Mouse (Mus musculus) liver, embryonic 12.5 days (tissue): Measurements from ENCODE around the gene Rpl18a. TPM values are rescaled to one million over a fixed set of nuclear protein-coding genes. Genes with fewer than 3 reads are reported as not detected.

ENCODE experiments used
- ATAC-seq: fragments of 200-750 bp; cut with Nextera tagmentation; 2 replicates; pipeline ENCODE4 v1.8.0; 2017; ENCODE audit warnings: moderate number of reproducible peaks, mild to moderate bottlenecking, moderate library complexity
- H3K27ac ChIP-seq: fragments of 300-500 bp; sonication (generic); 2 replicates; pipeline ENCODE4 v1.5.1; 2016; ENCODE audit warnings: mild to moderate bottlenecking
- H3K27me3 ChIP-seq: fragments of 300-500 bp; sonication (generic); replicated peaks from 2 replicates; pipeline ENCODE4 v1.6.1; 2016; ENCODE audit warnings: mild to moderate bottlenecking, moderate library complexity
- H3K36me3 ChIP-seq: fragments of 300-500 bp; sonication (generic); 2 replicates; pipeline ENCODE4 v1.6.1; 2016; ENCODE audit warnings: mild to moderate bottlenecking, moderate library complexity
- H3K4me1 ChIP-seq: fragments of 300-500 bp; sonication (generic); 2 replicates; pipeline ENCODE4 v1.6.1; 2016
- H3K4me2 ChIP-seq: fragments of 300-500 bp; sonication (generic); 2 replicates; pipeline ENCODE4 v1.6.1; 2016; ENCODE audit warnings: mild to moderate bottlenecking, moderate library complexity
- H3K4me3 ChIP-seq: fragments of 300-500 bp; sonication (generic); 2 replicates; pipeline ENCODE4 v1.5.1; 2016; ENCODE audit warnings: mild to moderate bottlenecking, moderate library complexity
- H3K9ac ChIP-seq: fragments of 300-500 bp; sonication (generic); 2 replicates; pipeline ENCODE4 v1.6.1; 2016; ENCODE audit warnings: mild to moderate bottlenecking, moderate library complexity
- H3K9me3 ChIP-seq: fragments of 300-500 bp; sonication (generic); replicated peaks from 2 replicates; pipeline ENCODE4 v1.6.1; 2016; ENCODE audit warnings: mild to moderate bottlenecking, moderate library complexity
- WGBS: fragments of 180-500 bp; shearing (Covaris S2); methylation state at CpG from one replicate; pipeline ENCODE4 v1.1.7; 2016; ENCODE audit not compliant: insufficient replicate concordance; 5-methylcytosine and 5-hydroxymethylcytosine counted together
- microRNA counts: library from miRNA; unstranded; fragments of <30 nt; microRNA quantifications from one replicate; lab custom pipeline; 2017
- microRNA-seq: library from miRNA; unstranded; fragments of <30 nt; microRNA quantifications from one replicate; pipeline ENCODE4, GENCODE M21; 2017
- polyA plus RNA-seq: library from polyadenylated mRNA; unstranded; fragments of >200 nt; fragmentation: Nextera tagmentation; extraction: Ambion mirVana; gene quantifications from 2 replicates; pipeline ENCODE4 v1.2.1, GENCODE M21; 2016

The Rpl18a gene
- polyA plus RNA-seq, 1 experiment from 2014 or later = 3,170 TPM

- peaks cover 84% of the 10 kb centered on the region for H3K27me3 ChIP-seq
Observed at GRCm38 (mm10) chr8:70850132-70850845, 46.9 kb downstream of the Rpl18a start.

DNA sequence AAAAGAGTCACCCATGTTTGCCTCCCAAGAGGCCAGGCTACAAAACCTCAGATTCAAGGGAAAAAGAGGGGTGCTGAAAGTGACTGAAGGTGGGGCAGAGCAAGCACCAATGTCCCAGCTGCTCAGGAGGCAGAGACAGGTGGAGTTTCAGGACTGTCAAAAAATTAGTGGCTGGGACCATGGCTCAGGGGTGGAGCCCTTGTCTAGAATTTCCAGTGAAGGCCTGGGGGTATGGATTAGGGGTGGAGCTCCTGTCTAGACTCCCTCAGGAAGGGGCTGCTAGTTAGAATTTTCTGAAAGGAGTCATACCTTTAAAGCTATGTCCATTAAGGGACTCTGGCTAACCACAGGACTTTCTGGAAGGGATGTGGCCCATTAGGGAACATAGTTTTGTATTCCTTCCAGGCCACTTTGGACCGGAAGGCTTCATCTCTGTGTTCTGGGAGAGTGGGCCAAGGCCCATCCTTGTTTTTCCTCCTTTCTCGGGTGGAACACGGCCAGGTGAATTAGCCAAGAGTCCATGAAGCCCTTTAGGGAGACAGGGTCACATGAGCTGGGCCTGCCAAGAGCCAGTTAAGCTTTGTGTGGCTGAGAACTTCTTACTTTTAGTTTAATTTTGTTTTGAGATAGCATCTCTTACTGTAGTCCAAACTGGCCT is 47.8 kb downstream of the Rpl18a start:
- Histone ChIP-seq H3K4me3 (no peak overlapping the region), H3K9ac (no peak overlapping the region), H3K36me3 (no peaks in the 10 kb centered on the region), H3K4me1 (peaks cover 43% of the 10 kb centered on the region), H3K27ac (no peak overlapping the region), H3K4me2 (no peak overlapping the region), H3K27me3 (peaks cover 76% of the 10 kb centered on the region), H3K9me3 (no peaks in the 10 kb centered on the region)
- no peak for ATAC-seq
- 64% methylated on average over 3 of the region's 3 CpGs for WGBS

More at GRCm38 (mm10) chr8:70850132-70850845, 46.9 kb downstream of the Rpl18a start:
- no peak overlapping the region for H3K4me2 ChIP-seq
- ATAC-seq = no peak
- WGBS = 52% methylated on average over 7 of the region's 7 CpGs
- no peak overlapping the region for H3K9ac ChIP-seq
- peaks cover 35% of the 10 kb centered on the region for H3K4me1 ChIP-seq
- no peaks in the 10 kb centered on the region for H3K36me3 ChIP-seq
- no peak overlapping the region for H3K27ac ChIP-seq
- H3K9me3 ChIP-seq = no peaks in the 10 kb centered on the region
- H3K4me3 ChIP-seq = no peak overlapping the region

GRCm38 (mm10) chr8:70846371-70847154 is 50.6 kb downstream of the Rpl18a start:
- H3K9me3 ChIP-seq = no peaks in the 10 kb centered on the region
- no peak overlapping the region for H3K27ac ChIP-seq
- WGBS = 49% methylated on average over 15 of the region's 15 CpGs
- H3K4me3 ChIP-seq = no peak overlapping the region
- no peaks in the 10 kb centered on the region for H3K36me3 ChIP-seq
- no peak for ATAC-seq
- H3K9ac ChIP-seq = no peak overlapping the region
- no peak overlapping the region for H3K4me2 ChIP-seq
- H3K27me3 ChIP-seq = peaks cover 50% of the 10 kb centered on the region
- H3K4me1 ChIP-seq = peaks cover 65% of the 10 kb centered on the region

DNA sequence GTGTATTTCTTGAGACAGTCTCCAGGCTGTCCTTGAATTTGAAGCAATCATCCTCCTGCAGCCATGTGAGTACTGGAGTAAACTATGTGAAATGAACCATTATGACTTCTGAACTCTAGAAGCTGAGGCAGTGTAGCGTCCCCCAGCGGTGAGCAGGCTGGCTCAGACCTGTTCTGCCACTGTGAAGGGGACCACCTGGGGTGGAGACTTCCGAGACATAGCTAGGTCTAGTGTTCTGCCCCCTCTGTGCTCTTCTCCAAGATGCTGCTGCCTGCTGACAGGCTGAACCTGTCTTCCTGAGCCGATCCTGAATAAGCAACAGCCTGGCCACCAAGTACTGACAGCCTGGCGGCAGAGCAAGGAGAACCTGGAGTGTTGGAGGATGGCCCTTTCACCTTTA is 52.1 kb downstream of the Rpl18a start:
- Histone ChIP-seq H3K4me3 (no peak overlapping the region), H3K4me1 (peaks cover 72% of the 10 kb centered on the region), H3K9ac (peak overlapping the region; percentile 59), H3K9me3 (no peaks in the 10 kb centered on the region), H3K27me3 (peaks cover 38% of the 10 kb centered on the region), H3K27ac (peak overlapping the region; percentile 99), H3K4me2 (no peak overlapping the region), H3K36me3 (no peaks in the 10 kb centered on the region)
- ATAC-seq = no peak
- WGBS = 43% methylated on average over 5 of the region's 5 CpGs

MicroRNAs within 50 kb of the gene (microRNA counts, 519-probe panel; counts per million panel counts)
- 582 counts per million, percentile 70 among the panel's probes with 10 or more counts for microRNA mmu-miR-1969 (lab: Ali Mortazavi, UCI)

Small RNA genes lying within 50 kb of the gene (microRNA-seq; reads per million reads assigned to microRNA genes)
- 2.1 reads per million for gene Mir1969
- not detected for gene Mir7067

Other genes starting within 250 kb of the Rpl18a start
- gene Pgpep1, start 237.0 kb downstream of the Rpl18a start, polyA plus RNA-seq = 19.6 and 24.2 TPM in 2 replicates
- 266 and 269 TPM in 2 replicates for gene Lsm4, start 224.2 kb downstream of the Rpl18a start, polyA plus RNA-seq
- 59.5 and 66.8 TPM in 2 replicates for gene Jund, start 198.5 kb downstream of the Rpl18a start, polyA plus RNA-seq
- gene Iqcn, start 194.0 kb downstream of the Rpl18a start, polyA plus RNA-seq = not detected in 2 replicates
- not detected in 2 replicates for gene Gm3336, start 178.9 kb downstream of the Rpl18a start, polyA plus RNA-seq
- 0.56 and 0.71 TPM in 2 replicates for gene Pde4c, start 173.7 kb downstream of the Rpl18a start, polyA plus RNA-seq
- 3.3 and 3.9 TPM in 2 replicates for gene Rab3a, start 142.7 kb downstream of the Rpl18a start, polyA plus RNA-seq
- 52.2 and 52.7 TPM in 2 replicates for gene Mpv17l2, start 136.5 kb downstream of the Rpl18a start, polyA plus RNA-seq
- gene Pik3r2, start 120.7 kb downstream of the Rpl18a start, polyA plus RNA-seq = 23.3 and 27.3 TPM in 2 replicates
- gene Mast3, start 92.4 kb downstream of the Rpl18a start, polyA plus RNA-seq = 9.8 and 10.4 TPM in 2 replicates
- 0.18 and 0.22 TPM in 2 replicates for gene Il12rb1, start 89.0 kb downstream of the Rpl18a start, polyA plus RNA-seq
- 16.1 and 17.8 TPM in 2 replicates for gene Arrdc2, start 57.7 kb downstream of the Rpl18a start, polyA plus RNA-seq
- gene Kcnn1, start 34.2 kb downstream of the Rpl18a start, polyA plus RNA-seq = 0.55 and 0.72 TPM in 2 replicates
- gene Ccdc124, start 23.5 kb downstream of the Rpl18a start, polyA plus RNA-seq = 78.8 and 81.1 TPM in 2 replicates
- gene Slc5a5, start 4.7 kb downstream of the Rpl18a start, polyA plus RNA-seq = 0.08 and 0.11 TPM in 2 replicates
- gene Map1s, start 8.5 kb upstream of the Rpl18a start, polyA plus RNA-seq = 28.4 and 30.9 TPM in 2 replicates